Mouse (Mus musculus): Measurements from ENCODE around the gene Gpnmb.

GRCm38 (mm10) chr6:49036275-49037267 lies at the start of gene Gpnmb:
- TF ChIP-seq CTCF (IDR thresholded peaks at IDR 0.05; ENCODE audit: borderline replicate concordance, insufficient read depth, low read depth, low read length): no peak
- no peak for TF ChIP-seq POLR2A (IDR thresholded peaks at IDR 0.05; ENCODE audit: borderline replicate concordance, insufficient read depth, low read length)

Data from cerebellum, adult 2 months (tissue).